Mouse (Mus musculus) brain, adult 2 months (tissue): ENCODE measurements at regions not wholly inside any gene's neighbourhood (a gene's known extent, or its start where the extent isn't known, plus 50 kb on each side); places are given as distances from the start of the nearest gene placed in this dataset.

Experiments
- DNase-seq: peaks from one replicate; pipeline ENCODE4 v3.0.0; 2011; ENCODE audit warnings: low read depth, low spot score

DNA sequence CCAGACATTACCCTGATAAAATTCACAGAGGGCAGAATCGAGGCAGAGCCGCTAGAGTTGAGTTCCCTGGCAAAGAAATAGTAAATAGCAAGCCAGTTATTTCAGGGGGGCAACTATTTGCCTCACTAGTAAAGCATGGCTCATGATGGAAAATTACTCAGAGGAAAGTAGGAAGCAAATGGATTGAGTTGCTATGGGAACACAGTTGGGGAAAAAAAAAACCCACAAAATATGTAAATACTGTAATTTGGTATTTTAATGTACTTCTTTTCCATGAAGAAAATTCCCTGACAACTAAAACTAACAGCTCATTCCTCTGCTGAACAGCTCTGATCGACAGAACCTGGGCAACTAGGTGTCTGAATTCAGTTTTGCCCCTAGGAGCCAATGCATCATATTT lies 296.2 kb upstream of the Slc30a5 start:
- DNase-seq, result peak; percentile 67

DNA sequence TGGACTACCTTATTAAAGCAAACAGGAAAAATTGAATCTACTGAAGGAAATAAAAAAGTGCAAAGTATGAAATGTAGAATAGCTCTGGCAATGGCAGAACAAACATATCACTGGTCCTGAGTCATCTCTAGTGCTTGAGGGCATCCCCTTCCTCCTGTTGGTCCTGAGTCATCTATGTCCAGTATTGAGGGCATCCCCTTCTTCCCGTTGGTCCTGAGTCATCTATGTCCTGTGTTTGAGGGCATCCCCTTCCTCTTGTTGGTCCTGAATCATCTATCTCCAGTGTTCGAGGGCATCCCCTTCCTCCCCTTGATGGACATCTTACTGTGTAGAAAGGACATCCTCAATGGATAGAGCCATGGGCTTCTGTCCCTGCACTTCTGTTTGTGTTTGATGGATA lies 294.6 kb upstream of the Slc30a5 start:
- no peak for DNase-seq

DNA sequence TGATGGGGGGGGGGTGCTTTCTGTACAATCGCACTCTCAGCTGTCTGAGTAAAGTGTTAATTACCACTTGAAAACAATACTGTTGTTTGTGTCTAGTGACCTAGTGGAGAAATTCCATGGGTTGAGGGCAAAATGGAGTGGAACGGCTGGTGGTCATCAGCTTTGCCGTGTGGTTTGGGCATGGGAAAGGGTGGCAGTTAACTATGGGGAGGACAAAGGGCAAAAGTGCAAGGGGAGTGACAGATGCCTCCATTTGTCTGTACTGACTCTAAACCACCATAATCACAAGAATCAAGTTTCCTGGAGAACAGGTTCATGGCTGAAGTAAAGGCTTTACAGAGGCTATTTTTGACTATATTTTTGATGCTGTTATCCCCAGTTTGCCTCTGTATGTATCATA lies 294.0 kb upstream of the Slc30a5 start:
- DNase-seq, result no peak

GRCm38 (mm10) chr13:101117311-101117710 lies 284.1 kb upstream of the Slc30a5 start:
- DNase-seq, result no peak

DNA sequence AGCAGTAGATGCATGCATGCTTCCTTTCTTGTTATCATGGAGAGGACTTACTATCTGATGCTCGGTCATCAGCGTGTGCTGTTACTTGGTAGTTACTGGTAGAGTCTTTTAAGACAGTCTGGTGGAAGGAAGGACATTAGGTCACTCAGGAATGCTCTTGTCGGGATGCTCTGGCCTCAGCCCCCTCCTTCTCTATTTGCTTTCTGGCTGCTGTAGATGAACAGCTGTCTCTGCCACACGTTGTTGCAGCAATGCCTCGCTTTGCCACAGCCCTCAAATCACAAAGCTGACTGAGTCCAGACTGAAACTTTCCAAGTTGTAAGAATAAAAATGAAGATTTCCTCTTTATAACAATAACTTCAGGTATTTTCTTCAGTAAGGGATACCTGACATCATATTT lies 282.1 kb upstream of the Slc30a5 start:
- no peak for DNase-seq

GRCm38 (mm10) chr13:101112176-101112575 lies 278.9 kb upstream of the Slc30a5 start:
- no peak for DNase-seq

DNA sequence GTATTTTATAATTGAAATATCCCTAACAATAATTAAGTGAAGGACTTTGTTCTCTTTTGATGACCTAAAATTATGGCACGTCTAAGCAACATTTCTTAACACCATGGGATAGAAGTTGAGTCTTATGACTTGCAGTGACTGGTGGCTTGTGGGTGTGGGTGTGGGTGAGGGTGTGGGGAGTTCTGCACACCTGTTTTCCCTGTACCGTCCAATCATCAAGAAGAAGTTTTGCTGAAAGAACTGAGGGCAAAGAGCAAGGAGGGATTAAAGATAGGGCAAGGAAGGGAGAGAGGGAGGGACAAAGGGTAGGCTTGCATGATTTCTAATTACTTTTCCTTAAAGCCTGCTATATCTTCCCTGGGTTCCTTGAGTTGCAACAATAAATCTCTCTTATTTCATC lies 278.5 kb upstream of the Slc30a5 start:
- DNase-seq, result no peak

- DNase-seq, result peak; percentile 24
Measured at GRCm38 (mm10) chr13:101100621-101101020, 267.4 kb upstream of the Slc30a5 start.

- DNase-seq, result no peak
Measured at GRCm38 (mm10) chr13:101096856-101097255, 263.6 kb upstream of the Slc30a5 start.

- no peak for DNase-seq
Measured at GRCm38 (mm10) chr13:101096221-101096620, 263.0 kb upstream of the Slc30a5 start.

DNA sequence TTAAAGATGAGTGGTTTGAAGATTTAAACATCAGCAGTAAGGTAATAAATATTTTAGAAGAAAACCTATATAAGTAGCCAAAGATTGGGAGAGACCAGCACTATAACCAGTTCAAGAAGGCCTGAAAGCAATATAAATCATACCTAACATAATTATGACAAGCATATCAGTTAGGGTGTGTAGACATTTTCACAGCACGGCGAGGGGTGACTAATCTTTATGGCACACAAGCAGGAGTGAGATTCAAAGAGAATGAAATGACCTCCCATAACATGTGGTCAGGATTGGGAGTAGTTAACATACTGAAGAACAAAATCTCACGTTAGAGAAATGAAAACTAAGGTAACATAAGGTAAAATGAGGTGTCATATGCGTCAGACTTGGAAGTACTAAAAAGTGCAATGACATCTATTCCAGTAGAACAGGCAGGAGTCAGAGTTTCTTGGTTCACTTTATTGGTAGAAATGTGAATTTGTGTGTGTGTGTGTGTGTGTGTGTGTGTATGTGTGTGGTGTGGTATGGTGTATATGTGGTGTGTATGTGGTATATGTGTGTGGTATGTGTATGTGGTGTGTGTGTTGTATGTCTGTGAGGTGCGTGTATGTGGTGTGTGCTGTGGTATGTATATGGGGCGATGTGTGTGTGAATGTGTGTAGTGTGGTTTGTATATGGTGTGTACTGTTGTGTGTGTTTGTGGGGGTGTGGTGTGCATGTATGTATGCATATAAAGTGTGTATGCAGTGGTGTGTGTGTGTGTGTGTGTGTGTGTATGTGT lies 262.0 kb upstream of the Slc30a5 start:
- DNase-seq, result no peak

DNA sequence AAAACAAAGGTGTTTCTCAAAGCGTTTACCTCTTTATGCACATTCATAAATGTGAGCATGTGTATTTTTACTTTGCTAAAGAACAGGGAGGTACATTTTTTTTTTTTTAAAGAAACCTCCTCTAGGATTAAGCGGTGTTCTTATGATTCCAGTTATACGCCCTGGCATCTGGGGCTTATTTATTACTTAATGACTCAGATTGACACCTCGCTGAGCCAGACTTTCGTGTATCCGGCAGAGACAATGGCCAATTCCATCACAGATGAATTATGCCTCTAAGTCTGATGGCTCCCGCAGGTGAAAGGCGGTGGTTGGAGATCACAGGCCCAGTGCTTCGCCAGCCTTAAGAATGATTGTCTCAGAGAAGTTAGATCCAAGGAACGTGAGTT lies 259.5 kb upstream of the Slc30a5 start:
- DNase-seq, result peak; percentile 9

DNA sequence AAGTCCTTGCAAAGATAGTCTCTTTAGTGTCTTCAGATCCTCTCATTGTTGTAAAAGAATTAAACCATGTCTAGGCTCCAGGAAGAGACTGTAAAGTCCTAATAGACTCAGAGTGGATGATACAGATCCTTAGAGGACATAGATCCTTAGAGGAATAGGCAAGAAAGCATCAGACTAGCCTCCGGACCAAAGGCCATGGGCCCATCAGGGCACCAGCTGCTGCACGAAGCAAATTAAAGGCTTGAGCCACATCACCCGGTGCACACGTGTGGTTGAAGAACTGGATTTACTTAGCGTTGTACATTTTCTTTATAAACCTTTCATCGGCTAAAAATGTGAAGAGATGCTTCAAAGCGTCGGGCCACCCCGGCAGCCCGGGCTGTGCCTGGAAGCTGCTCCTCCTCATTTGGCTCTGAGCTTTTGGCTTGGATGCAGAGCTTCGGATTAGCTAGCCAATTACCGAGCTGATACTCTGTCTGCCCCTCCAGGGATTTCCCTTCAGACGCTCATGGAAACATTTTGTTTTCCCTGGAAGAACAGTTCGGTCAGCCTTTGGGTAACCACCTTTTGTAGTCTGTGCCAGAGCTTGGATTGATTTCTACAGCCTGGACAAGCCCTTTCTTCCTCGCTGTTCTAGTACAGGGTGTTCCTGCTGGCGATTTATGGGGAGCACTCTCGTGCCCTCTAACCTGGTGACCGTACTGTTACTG lies 259.0 kb upstream of the Slc30a5 start:
- peak; percentile 88 for DNase-seq

DNA sequence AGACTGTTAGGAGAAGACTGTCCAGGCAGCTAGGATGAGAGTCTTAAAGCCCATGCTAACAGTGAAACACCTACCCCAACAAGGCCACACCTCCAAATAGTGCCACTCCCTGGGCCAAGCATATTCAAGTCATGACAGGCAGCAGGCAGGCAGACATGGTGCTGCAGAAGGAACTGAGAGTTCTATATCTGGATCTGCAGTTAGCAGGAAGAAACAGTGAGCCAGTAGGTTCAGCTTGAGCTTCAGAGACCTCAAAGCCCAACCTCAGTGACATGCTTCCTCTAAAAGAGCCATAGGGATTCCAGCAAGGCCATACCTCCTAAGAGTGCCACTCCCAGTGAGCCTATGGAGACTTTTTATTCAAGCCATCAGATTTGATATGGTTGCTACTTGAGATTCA lies 252.0 kb upstream of the Slc30a5 start:
- DNase-seq, result no peak

DNA sequence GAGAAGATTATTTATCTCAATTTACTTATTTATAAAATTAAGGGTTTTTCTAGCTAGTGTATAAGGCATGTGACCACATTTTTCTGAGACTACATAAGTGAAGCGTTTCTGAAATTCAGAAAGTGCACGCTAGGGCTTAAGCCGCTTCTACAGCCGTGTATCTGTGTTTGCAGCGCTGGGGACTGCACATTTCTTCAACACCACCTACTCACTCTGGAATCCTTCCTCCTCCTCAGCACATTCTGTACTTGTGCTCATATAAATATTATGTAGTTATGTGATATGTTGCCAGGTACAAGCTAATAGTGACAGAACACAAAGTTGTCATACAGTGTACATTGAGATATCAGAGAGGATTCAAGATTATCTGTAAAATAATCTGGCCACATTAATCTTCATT lies 251.0 kb upstream of the Slc30a5 start:
- DNase-seq, result peak; percentile 51

DNA sequence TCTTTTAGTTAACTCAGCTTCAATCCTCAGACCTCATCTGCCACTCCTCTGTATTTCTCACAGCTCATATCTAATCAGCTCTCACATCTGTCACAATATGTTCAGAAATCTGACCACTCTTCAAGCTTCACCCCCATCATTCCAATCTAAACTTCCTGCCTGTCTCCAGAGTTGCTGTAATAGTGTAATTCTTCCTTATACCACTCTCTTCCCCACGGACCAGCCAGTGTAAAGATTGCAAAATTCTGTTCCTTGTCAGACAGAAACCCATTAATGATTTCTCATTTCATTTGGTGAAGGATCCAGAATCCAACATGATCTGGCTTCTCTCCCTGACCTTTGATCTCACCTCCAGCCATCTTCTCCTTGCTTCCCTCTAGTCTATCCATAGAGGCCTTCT lies 250.2 kb upstream of the Slc30a5 start:
- no peak for DNase-seq

DNA sequence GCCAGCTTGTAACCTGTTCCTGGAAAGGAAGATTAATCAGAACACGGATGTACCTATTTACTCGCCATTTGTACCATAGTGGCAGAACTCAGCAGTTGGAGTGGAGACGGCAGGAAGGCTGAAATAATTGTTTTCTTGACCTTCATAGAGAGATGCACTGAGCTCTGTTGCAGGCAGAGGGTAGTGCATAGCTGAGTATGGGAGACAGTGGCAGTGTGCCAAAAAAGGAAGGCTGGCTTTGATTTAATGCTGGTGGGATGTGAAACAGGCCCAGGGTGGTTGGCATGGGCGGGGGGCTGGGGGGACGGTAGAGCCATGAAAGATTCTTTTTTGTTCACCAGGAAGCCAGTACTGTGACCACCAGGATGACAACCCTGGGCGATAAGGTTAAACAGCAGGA lies 235.3 kb upstream of the Slc30a5 start:
- DNase-seq, result peak; percentile 36

DNA sequence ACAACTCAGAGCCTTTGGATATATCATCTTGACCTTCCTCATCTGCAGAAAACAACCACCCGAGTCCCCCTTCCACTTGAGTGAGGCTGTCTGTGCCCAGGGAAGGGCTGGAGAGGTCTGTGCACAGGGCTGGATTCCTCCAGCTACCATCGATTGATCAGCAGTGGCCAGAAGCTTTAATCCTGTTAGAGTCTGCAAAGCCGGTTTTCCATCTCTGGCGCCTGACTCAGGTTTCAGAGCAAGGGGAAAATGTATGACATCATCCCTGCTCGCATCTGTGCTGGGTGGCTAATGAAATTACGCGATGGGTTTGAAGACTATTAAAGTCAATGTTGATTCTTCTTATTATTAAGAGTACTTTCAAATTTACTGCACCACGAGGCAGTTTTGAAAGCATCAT lies 229.4 kb upstream of the Slc30a5 start:
- peak; percentile 20 for DNase-seq

DNA sequence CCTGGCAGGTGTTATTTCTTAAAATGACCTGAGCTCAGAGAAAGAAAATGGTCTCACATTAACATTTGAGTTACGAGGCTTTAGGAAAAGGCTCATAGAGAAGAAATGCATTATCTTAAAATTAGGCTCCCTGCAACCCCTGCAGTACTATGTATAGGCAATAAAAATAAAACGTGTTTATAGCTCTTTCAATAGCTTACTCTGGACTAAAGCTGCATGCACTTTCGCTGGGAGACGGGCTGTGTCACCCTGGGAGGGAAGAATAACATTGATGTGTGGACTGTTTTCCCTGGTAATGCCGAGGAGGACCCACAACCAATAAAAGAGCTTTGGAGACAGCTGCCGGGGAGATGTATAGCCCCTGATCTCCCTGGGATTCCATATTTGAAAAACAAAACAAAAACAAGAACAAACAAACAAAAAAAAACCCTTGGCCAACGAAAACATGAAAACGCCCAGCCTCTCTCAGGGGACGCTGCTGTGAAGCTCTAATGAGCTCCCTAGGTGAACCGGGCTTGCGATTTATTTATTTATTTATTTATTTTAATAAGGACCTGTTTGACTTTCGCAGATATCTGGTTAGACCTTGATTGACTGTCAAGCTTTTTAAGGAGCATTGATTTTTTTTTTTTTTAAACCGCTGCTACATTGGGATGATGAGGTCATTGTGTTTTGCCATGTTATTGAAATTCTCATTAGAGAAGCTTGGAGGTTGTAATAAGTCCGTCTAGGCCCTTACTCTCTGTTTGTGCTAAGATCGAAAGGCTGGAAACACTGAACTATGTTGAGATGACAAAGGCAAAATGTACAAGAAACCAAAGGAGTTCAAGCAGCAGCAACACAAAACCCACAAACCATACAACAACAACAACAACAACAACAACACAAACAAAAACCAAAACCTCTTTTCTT lies 228.3 kb upstream of the Slc30a5 start:
- DNase-seq, result no peak

DNA sequence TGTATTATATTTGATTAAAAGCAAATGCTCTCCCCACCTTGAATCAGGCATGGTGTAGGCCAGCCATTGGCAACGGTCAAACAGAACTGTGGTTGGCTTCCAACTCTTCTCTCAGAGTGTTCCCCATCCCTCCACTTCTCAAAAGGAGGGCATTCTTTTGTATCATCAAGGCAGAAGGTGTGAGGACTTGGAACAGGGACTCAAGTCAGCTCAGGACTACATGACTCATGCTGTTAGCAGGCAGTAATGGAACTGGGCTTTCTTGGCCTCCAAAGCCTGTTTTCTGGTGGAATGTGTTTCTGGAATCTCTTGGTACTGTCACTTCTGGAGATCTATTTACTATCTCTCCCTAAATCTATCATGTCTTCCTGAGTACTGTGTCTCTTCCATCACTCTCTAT lies 216.3 kb upstream of the Slc30a5 start:
- no peak for DNase-seq

DNA sequence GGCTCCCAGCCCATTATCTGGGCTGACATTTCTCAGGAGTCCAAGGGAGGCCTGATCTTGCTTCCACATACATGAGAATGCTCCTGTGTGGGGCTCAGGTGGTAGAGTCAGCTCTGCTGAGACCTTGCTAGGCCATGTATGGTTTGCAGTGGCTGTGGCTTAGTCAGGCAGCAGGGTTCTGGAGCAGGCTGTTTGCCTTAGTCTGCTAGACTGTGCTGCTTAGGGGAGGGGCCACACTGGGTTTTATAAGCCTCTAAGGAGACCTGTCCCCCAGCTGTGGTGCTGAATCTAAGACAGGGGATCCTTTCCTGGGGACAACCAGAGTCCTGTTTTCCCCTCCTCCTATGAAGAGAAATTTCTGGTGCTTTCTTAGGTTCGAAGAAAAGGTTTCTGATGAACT lies 199.4 kb upstream of the Slc30a5 start:
- DNase-seq, result no peak

GRCm38 (mm10) chr13:101026043-101026442 lies 192.8 kb upstream of the Slc30a5 start:
- no peak for DNase-seq
